Mouse (Mus musculus) lung, embryonic 16.5 days (tissue): Measurements from ENCODE around the gene Cdyl. TPM values are rescaled to one million over a fixed set of nuclear protein-coding genes. Genes with fewer than 3 reads are reported as not detected.
A peak's percentile ranks its signal among the peaks of the same experiment; 100 is the strongest.
"Not testable (repeated sequence)": the region's sequence is repeated elsewhere in the genome, so short reads cannot be mapped to it uniquely, and the experiment has no call there.

ENCODE experiments used
- ATAC-seq: fragments of 200-750 bp; cut with Nextera tagmentation; 2 replicates; pipeline ENCODE4 v1.8.0; 2017; ENCODE audit warnings: low read depth, mild to moderate bottlenecking, moderate library complexity
- H3K27ac ChIP-seq: fragments of 300-500 bp; sonication (generic); 2 replicates; pipeline ENCODE4 v1.5.1; 2014; ENCODE audit warnings: mild to moderate bottlenecking, control low read depth, low read length
- H3K27me3 ChIP-seq: fragments of 300-500 bp; sonication (generic); 2 replicates; pipeline ENCODE4 v1.6.1; 2014; ENCODE audit warnings: low read depth, low read length, mixed read lengths; ENCODE audit not compliant: control insufficient read depth, insufficient read depth
- H3K36me3 ChIP-seq: fragments of 300-500 bp; sonication (generic); 2 replicates; pipeline ENCODE4 v1.6.1; 2014; ENCODE audit warnings: low read length; ENCODE audit not compliant: control insufficient read depth, insufficient read depth
- H3K4me1 ChIP-seq: fragments of 300-500 bp; sonication (generic); replicated peaks from 2 replicates; pipeline ENCODE4 v1.6.1; 2014; ENCODE audit warnings: low read length, mixed read lengths; ENCODE audit not compliant: control insufficient read depth, insufficient read depth
- H3K4me2 ChIP-seq: fragments of 300-500 bp; sonication (generic); 2 replicates; pipeline ENCODE4 v1.6.1; 2014; ENCODE audit warnings: low read depth, low read length, control low read depth
- H3K4me3 ChIP-seq: fragments of 300-500 bp; sonication (generic); 2 replicates; pipeline ENCODE4 v1.5.1; 2014; ENCODE audit warnings: mild to moderate bottlenecking, low read length, control low read depth
- H3K9ac ChIP-seq: fragments of 300-500 bp; sonication (generic); 2 replicates; pipeline ENCODE4 v1.6.1; 2014; ENCODE audit warnings: low read length, control low read depth
- H3K9me3 ChIP-seq: fragments of 300-500 bp; sonication (generic); 2 replicates; pipeline ENCODE4 v1.6.1; 2016; ENCODE audit warnings: low read length; ENCODE audit not compliant: control insufficient read depth
- WGBS: fragments of 180-500 bp; shearing (Covaris S2); extraction: QIAGEN DNeasy Blood & Tissue Kit; methylation state at CpG from one replicate; pipeline ENCODE4 v1.1.7; 2014; 5-methylcytosine and 5-hydroxymethylcytosine counted together
- polyA plus RNA-seq: library from polyadenylated mRNA; unstranded; fragments of >200 nt; fragmentation: Nextera tagmentation; extraction: Ambion mirVana; gene quantifications from 2 replicates; pipeline ENCODE4 v1.2.1, GENCODE M21; 2015

Cdyl gene
- polyA plus RNA-seq, 1 experiment from 2014 or later, result 7.4 TPM

- 70% methylated on average over 8 of the region's 8 CpGs for WGBS
Measured at GRCm38 (mm10) chr13:35822795-35823194, 163.2 kb downstream of the Cdyl start.

GRCm38 (mm10) chr13:35825639-35826038 lies 166.0 kb downstream of the Cdyl start:
- H3K9ac ChIP-seq, result no peak overlapping the region
- no peak overlapping the region for H3K4me3 ChIP-seq
- WGBS, result 79% methylated on average over 2 of the region's 2 CpGs
- H3K4me2 ChIP-seq, result no peak overlapping the region
- ATAC-seq, result no peak
- H3K36me3 ChIP-seq, result 0 out of 2 replicates have a peak, but pooled peaks cover 4% of the 10 kb centered on the region
- no peaks in the 10 kb centered on the region for H3K27me3 ChIP-seq
- no peaks in the 10 kb centered on the region for H3K4me1 ChIP-seq
- H3K27ac ChIP-seq, result no peak overlapping the region
- no peaks in the 10 kb centered on the region for H3K9me3 ChIP-seq

More at GRCm38 (mm10) chr13:35822795-35823194, 163.2 kb downstream of the Cdyl start:
- Histone ChIP-seq H3K4me3 (no peak overlapping the region), H3K9me3 (no peaks in the 10 kb centered on the region), H3K36me3 (peaks cover 17% of the 10 kb centered on the region), H3K27ac (no peak overlapping the region), H3K27me3 (no peaks in the 10 kb centered on the region), H3K4me1 (no peaks in the 10 kb centered on the region), H3K4me2 (no peak overlapping the region), H3K9ac (no peak overlapping the region)
- no peak for ATAC-seq

GRCm38 (mm10) chr13:35832676-35833075 lies 173.0 kb downstream of the Cdyl start:
- WGBS, result 39% methylated on average over 6 of the region's 6 CpGs
- Histone ChIP-seq H3K4me2 (no peak overlapping the region), H3K4me1 (peaks cover 10% of the 10 kb centered on the region), H3K9me3 (no peaks in the 10 kb centered on the region), H3K27ac (no peak overlapping the region), H3K27me3 (no peaks in the 10 kb centered on the region), H3K36me3 (no peaks in the 10 kb centered on the region), H3K4me3 (no peak overlapping the region), H3K9ac (no peak overlapping the region)
- ATAC-seq, result no peak; the same call in 1 of the 2 replicates

GRCm38 (mm10) chr13:35833941-35834340 lies 174.3 kb downstream of the Cdyl start:
- Histone ChIP-seq H3K9ac (no peak overlapping the region), H3K36me3 (no peaks in the 10 kb centered on the region), H3K4me3 (no peak overlapping the region), H3K27ac (no peak overlapping the region), H3K4me1 (peaks cover 10% of the 10 kb centered on the region), H3K4me2 (no peak overlapping the region), H3K9me3 (no peaks in the 10 kb centered on the region), H3K27me3 (no peaks in the 10 kb centered on the region)
- 27% methylated on average over 6 of the region's 6 CpGs for WGBS
- no peak for ATAC-seq

- H3K4me2 ChIP-seq, result no peak overlapping the region
- WGBS, result 50% methylated on average over 7 of the region's 7 CpGs
- H3K27ac ChIP-seq, result peak overlapping the region; percentile 21; the same call in 1 of the 2 replicates
- H3K36me3 ChIP-seq, result no peaks in the 10 kb centered on the region
- ATAC-seq, result peak; percentile 63
- H3K4me3 ChIP-seq, result no peak overlapping the region
- H3K4me1 ChIP-seq, result peaks cover 10% of the 10 kb centered on the region
- H3K27me3 ChIP-seq, result no peaks in the 10 kb centered on the region
- H3K9ac ChIP-seq, result no peak overlapping the region
- no peaks in the 10 kb centered on the region for H3K9me3 ChIP-seq
Measured at GRCm38 (mm10) chr13:35835669-35836068, 176.0 kb downstream of the Cdyl start.

- not testable (repeated sequence) for ATAC-seq, H3K27me3 ChIP-seq, H3K4me2 ChIP-seq, H3K9ac ChIP-seq, H3K36me3 ChIP-seq, H3K9me3 ChIP-seq, H3K27ac ChIP-seq, H3K4me3 ChIP-seq
- WGBS, result 83% methylated on average over 7 of the region's 7 CpGs
- peaks cover 10% of the 10 kb centered on the region for H3K4me1 ChIP-seq
Measured at GRCm38 (mm10) chr13:35836501-35836900, 176.9 kb downstream of the Cdyl start.

GRCm38 (mm10) chr13:35840102-35840501 lies 180.5 kb downstream of the Cdyl start:
- Histone ChIP-seq H3K27ac (no peak overlapping the region), H3K4me2 (no peak overlapping the region), H3K36me3 (no peaks in the 10 kb centered on the region), H3K9me3 (no peaks in the 10 kb centered on the region), H3K9ac (no peak overlapping the region), H3K27me3 (no peaks in the 10 kb centered on the region), H3K4me3 (no peak overlapping the region), H3K4me1 (no peaks in the 10 kb centered on the region; the same call in 1 of the 2 replicates)
- 85% methylated on average over 10 of the region's 10 CpGs for WGBS
- no peak for ATAC-seq

GRCm38 (mm10) chr13:35843383-35843782 lies 183.8 kb downstream of the Cdyl start:
- peak; percentile 74 for ATAC-seq
- H3K27me3 ChIP-seq, result no peaks in the 10 kb centered on the region
- H3K36me3 ChIP-seq, result no peaks in the 10 kb centered on the region
- no peak overlapping the region for H3K4me3 ChIP-seq
- WGBS, result 55% methylated on average over 7 of the region's 7 CpGs
- H3K27ac ChIP-seq, result peak overlapping the region; percentile 45
- no peak overlapping the region for H3K4me2 ChIP-seq
- no peak overlapping the region for H3K9ac ChIP-seq
- peaks cover 6% of the 10 kb centered on the region; the same call in 1 of the 2 replicates for H3K4me1 ChIP-seq
- no peaks in the 10 kb centered on the region for H3K9me3 ChIP-seq

- Histone ChIP-seq H3K4me3 (no peak overlapping the region), H3K27ac (no peak overlapping the region), H3K36me3 (no peaks in the 10 kb centered on the region), H3K4me2 (no peak overlapping the region), H3K4me1 (peaks cover 6% of the 10 kb centered on the region; the same call in 1 of the 2 replicates), H3K27me3 (no peaks in the 10 kb centered on the region), H3K9ac (no peak overlapping the region), H3K9me3 (no peaks in the 10 kb centered on the region)
- no peak for ATAC-seq
- WGBS, result 51% methylated on average over 3 of the region's 3 CpGs
Measured at GRCm38 (mm10) chr13:35845306-35845705, 185.7 kb downstream of the Cdyl start.

- Histone ChIP-seq H3K9me3 (no peaks in the 10 kb centered on the region), H3K9ac (no peak overlapping the region), H3K4me3 (no peak overlapping the region), H3K27me3 (no peaks in the 10 kb centered on the region), H3K4me1 (0 out of 2 replicates have a peak, but pooled peaks cover 8% of the 10 kb centered on the region), H3K27ac (no peak overlapping the region), H3K36me3 (no peaks in the 10 kb centered on the region), H3K4me2 (no peak overlapping the region)
- 46% methylated on average over 3 of the region's 3 CpGs for WGBS
- ATAC-seq, result peak; percentile 77
Measured at GRCm38 (mm10) chr13:35848694-35849093, 189.1 kb downstream of the Cdyl start.
